In the genomic region with DNA sequence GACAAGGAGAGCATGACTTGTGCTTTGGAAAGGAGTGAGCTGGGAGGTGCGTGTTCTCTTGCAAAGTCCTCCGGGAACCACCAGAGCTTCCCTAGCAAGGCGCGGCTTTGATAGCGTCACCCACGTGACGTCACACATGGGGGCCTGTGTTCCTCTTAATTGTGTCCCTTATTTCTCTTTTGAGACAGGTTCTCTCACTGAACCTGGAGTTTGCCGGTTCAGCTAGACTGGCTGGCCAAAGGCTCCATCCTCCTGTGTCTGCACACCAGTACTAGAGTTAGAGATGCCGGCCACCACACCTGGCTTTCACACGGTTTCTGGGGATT, we compare ENCODE assay signal across 10 mouse cellular contexts.
DNase-seq lines count a peak whose midpoint lies in the region; ATAC-seq and TF ChIP-seq lines count a peak whose summit lies in the region.
"Had no signal": no experiment of that assay in that cellular context is flagged by ENCODE, and none has a peak within 500 bp of the region (broad histone marks: within the 10 kb centered on the region; RNA-seq: fewer than 3 reads in every experiment).

No protein-coding gene starts in this region.

- H3K9ac ChIP-seq in forebrain, embryonic 16.5 days (replicated peaks; ENCODE audit: low read depth, low read length), result no peak overlapping the region
- H3K9ac ChIP-seq in liver, adult 2 months (ENCODE audit: low read depth, low read length), result no peak overlapping the region
- H3K9ac ChIP-seq in embryonic facial prominence, embryonic 13.5 days, result no peak overlapping the region
- no peak overlapping the region for H3K9ac ChIP-seq in intestine, postnatal 0 days (ENCODE audit: low read depth, low read length)

- peaks cover 53% of the 10 kb centered on the region for H3K79me2 ChIP-seq in liver, adult 2 months (ENCODE audit: control insufficient read depth, insufficient read depth, low read length)

- peak overlapping the region; percentile 86 for H3K27ac ChIP-seq in forebrain, embryonic 10.5 days
- H3K27ac ChIP-seq in forebrain, embryonic 16.5 days (ENCODE audit: low read length), result no peak overlapping the region
- H3K27ac ChIP-seq in liver, adult 2 months (replicated peaks; ENCODE audit: insufficient read depth, low read depth, low read length), result peak overlapping the region; percentile 98
- peak overlapping the region; percentile 89 for H3K27ac ChIP-seq in embryonic facial prominence, embryonic 13.5 days
- peak overlapping the region; percentile 68 for H3K27ac ChIP-seq in intestine, postnatal 0 days (ENCODE audit: low read depth, low read length)
- H3K27ac ChIP-seq: macrophage had no signal

- no peaks in the 10 kb centered on the region for H3K9me3 ChIP-seq in forebrain, embryonic 10.5 days
- H3K9me3 ChIP-seq in forebrain, embryonic 16.5 days (ENCODE audit: control insufficient read depth, low read length), result no peaks in the 10 kb centered on the region
- no peaks in the 10 kb centered on the region for H3K9me3 ChIP-seq in embryonic facial prominence, embryonic 13.5 days
- H3K9me3 ChIP-seq in intestine, postnatal 0 days (ENCODE audit: control insufficient read depth), result no peaks in the 10 kb centered on the region

- 0 out of 2 replicates have a peak overlapping the region, but pooled peaks have one; percentile 1 for H3K4me3 ChIP-seq in forebrain, embryonic 10.5 days
- H3K4me3 ChIP-seq in forebrain, embryonic 16.5 days (replicated peaks; ENCODE audit: low read length), result no peak overlapping the region
- no peak overlapping the region for H3K4me3 ChIP-seq in liver, adult 2 months (ENCODE audit: insufficient read depth, low read depth, low read length)
- no peak overlapping the region for H3K4me3 ChIP-seq in embryonic facial prominence, embryonic 13.5 days
- H3K4me3 ChIP-seq in intestine, postnatal 0 days (ENCODE audit: low read depth, low read length), result no peak overlapping the region

- no peaks in the 10 kb centered on the region for H3K27me3 ChIP-seq in forebrain, embryonic 10.5 days (ENCODE audit: poor library complexity, severe bottlenecking)
- H3K27me3 ChIP-seq in forebrain, embryonic 16.5 days (replicated peaks; ENCODE audit: control insufficient read depth, insufficient read depth, low read length), result no peaks in the 10 kb centered on the region
- H3K27me3 ChIP-seq in liver, adult 2 months (ENCODE audit: control insufficient read depth, insufficient read depth, low read length), result no peaks in the 10 kb centered on the region
- no peaks in the 10 kb centered on the region for H3K27me3 ChIP-seq in embryonic facial prominence, embryonic 13.5 days
- no peaks in the 10 kb centered on the region for H3K27me3 ChIP-seq in intestine, postnatal 0 days (replicated peaks; ENCODE audit: control insufficient read depth, insufficient read depth, low read length)
- H3K27me3 ChIP-seq: Patski had no signal

- peaks cover 83% of the 10 kb centered on the region for H3K4me1 ChIP-seq in forebrain, embryonic 10.5 days
- peaks cover 5% of the 10 kb centered on the region for H3K4me1 ChIP-seq in forebrain, embryonic 16.5 days (replicated peaks; ENCODE audit: control insufficient read depth, insufficient read depth, low read length)
- peaks cover 50% of the 10 kb centered on the region for H3K4me1 ChIP-seq in liver, adult 2 months (ENCODE audit: control insufficient read depth, insufficient read depth, low read length)
- H3K4me1 ChIP-seq in embryonic facial prominence, embryonic 13.5 days, result peaks cover 82% of the 10 kb centered on the region
- peaks cover 1% of the 10 kb centered on the region; the same call in 1 of the 2 replicates for H3K4me1 ChIP-seq in intestine, postnatal 0 days (replicated peaks; ENCODE audit: control insufficient read depth, insufficient read depth, low read length)

- 50% methylated on average over 10 of the region's 10 CpGs for WGBS in forebrain, embryonic 10.5 days
- WGBS in forebrain, embryonic 16.5 days, result 51% methylated on average over 10 of the region's 10 CpGs
- WGBS in liver, adult 2 months, result 84% methylated on average over 10 of the region's 10 CpGs
- 33% methylated on average over 10 of the region's 10 CpGs for WGBS in embryonic facial prominence, embryonic 13.5 days
- 54% methylated on average over 10 of the region's 10 CpGs for WGBS in intestine, postnatal 0 days

- peaks cover 75% of the 10 kb centered on the region for H3K36me3 ChIP-seq in forebrain, embryonic 10.5 days (replicated peaks)
- no peaks in the 10 kb centered on the region for H3K36me3 ChIP-seq in forebrain, embryonic 16.5 days (ENCODE audit: control insufficient read depth, insufficient read depth)
- no peaks in the 10 kb centered on the region for H3K36me3 ChIP-seq in liver, adult 2 months (ENCODE audit: control insufficient read depth, insufficient read depth, low read length)
- H3K36me3 ChIP-seq in embryonic facial prominence, embryonic 13.5 days, result peaks cover 28% of the 10 kb centered on the region
- peaks cover 13% of the 10 kb centered on the region; the same call in 1 of the 2 replicates for H3K36me3 ChIP-seq in intestine, postnatal 0 days (ENCODE audit: control insufficient read depth, insufficient read depth)

- H3K4me2 ChIP-seq in forebrain, embryonic 16.5 days (ENCODE audit: low read length), result no peak overlapping the region
- peak overlapping the region; percentile 39 for H3K4me2 ChIP-seq in embryonic facial prominence, embryonic 13.5 days
- H3K4me2 ChIP-seq in intestine, postnatal 0 days (replicated peaks; ENCODE audit: low read depth), result no peak overlapping the region

- no peak for ATAC-seq in forebrain, embryonic 16.5 days
- no peak for ATAC-seq in embryonic facial prominence, embryonic 13.5 days (ENCODE audit: insufficient number of reproducible peaks, insufficient read depth, low FRiP score, low TSS enrichment, low read depth)
- peak; percentile 26 for ATAC-seq in intestine, postnatal 0 days
- ATAC-seq: Patski had no signal

- TF ChIP-seq CTCF in liver, adult 2 months (IDR thresholded peaks at IDR 0.05; ENCODE audit: low read depth, low read length), result no peak
- TF ChIP-seq CTCF in intestine, postnatal 0 days (IDR thresholded peaks at IDR 0.05; ENCODE audit: low read depth), result no peak

- no peak for DNase-seq in forebrain, embryonic 10.5 days (ENCODE audit: extremely low spot score, low spot score)
- DNase-seq in liver, adult 2 months (ENCODE audit: extremely low read depth, low read depth, low spot score), result no peak
- DNase-seq in liver, result no peak
- no peak for DNase-seq in frontal cortex, postnatal 14 days (ENCODE audit: low spot score in 2 of 2)
- DNase-seq in adrenal gland, postnatal 14 days, result no peak

- no peak for TF ChIP-seq POLR2A in liver, adult 2 months (IDR thresholded peaks at IDR 0.05; ENCODE audit: extremely low read depth, insufficient read depth, low read length)
